Mouse (Mus musculus): ENCODE results near the gene Gm43518.

DNA sequence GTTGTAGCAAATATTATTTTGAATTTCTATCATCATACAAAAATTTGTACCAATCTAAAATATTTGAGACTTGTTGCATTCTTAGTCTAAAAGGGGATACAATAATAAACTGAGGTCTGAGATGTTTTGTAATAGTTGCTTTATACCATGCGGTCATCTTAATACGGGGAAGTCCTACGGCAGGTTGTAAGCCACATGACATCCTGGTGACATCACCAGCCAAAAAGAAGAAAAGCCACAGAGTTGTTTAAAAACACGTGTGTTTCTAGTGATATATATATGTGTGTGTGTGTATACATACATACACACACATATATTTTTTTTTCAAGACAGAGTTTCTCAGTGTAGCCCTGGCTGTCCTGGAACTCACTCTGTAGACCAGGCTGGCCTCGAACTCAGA, 33.7 kb upstream of the Gm43518 start:
- TF ChIP-seq CTCF (IDR thresholded peaks at IDR 0.05; ENCODE audit: low read depth) (no peak), EP300 (IDR thresholded peaks at IDR 0.05; ENCODE audit: low read depth) (no peak)
